Mouse (Mus musculus) 3T3-L1 (cell line): ENCODE results near the gene Nab1.

Experiments used
- DNase-seq: peaks from one replicate; pipeline ENCODE4 v3.0.0-alpha.2; 2015; ENCODE audit warnings: low read depth, low spot score

Nab1 gene

DNA sequence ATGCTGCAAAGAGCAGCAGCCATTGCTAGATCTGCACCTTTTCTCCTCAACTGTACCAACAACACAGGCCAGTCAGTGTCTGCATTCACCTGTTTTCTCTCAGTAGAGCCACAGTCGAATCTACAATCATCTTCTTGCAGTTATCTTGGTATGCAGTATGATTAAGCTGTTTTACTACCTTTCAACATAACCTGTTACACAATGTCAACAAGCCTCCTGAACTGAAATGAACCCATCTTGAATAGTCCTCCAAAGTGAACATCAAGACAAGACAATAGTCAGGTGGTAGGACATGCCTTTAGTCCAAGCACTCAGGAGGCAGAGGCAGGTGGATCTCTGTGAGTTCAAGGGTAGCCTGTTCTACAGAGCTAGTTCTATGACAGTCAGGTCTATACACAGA, 26.2 kb downstream of the Nab1 start:
- DNase-seq, result no peak

GRCm38 (mm10) chr1:52470811-52471489, 29.5 kb downstream of the Nab1 start:
- DNase-seq, result no peak

DNA sequence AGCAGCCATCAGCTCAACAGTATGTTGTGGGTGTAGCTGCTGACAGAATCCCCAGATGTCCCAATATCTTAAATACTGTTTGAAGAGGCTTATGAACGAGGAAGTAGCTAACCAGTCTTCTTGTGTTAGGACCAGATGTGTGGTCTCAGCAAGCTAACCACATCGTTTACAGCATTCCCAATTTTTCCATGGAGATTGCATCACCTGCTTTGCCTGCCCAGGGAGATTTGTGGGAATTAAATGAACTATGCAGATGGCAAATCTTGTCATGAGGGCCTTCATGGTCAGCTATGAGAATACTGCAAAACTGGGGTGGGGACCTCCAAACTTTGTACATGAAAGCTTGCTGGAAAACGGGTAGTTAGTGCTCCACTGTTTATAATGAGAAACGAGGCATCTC, 30.2 kb downstream of the Nab1 start:
- peak; percentile 10 for DNase-seq

DNA sequence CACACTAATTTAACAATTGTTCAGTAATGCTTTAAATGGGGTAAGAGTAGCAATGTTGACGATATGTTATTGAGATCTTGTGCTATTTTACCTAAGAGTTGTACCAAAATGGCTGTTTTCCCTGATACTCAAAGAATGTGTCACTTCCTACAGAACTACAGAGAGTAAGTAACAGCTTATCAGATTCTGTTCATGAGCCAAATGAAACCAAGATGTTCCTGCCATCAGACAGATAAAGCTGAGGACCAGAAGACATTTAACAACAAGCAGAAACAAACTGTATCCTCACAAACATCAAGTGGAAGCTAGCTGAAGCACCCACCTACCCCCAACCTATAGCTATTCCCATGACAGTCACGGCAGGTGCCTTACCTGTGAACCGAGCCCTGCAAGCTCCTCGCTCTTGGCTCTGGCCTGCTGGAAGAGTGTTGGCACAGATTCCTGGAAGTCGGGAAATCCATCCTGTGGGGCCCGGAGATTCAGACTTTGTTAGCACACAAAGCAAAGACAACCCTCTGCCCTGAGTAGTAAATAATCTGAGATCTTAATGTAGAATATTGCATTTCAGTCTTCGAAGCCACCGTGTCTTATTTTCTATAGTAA, 33.9 kb downstream of the Nab1 start:
- DNase-seq, result no peak

DNA sequence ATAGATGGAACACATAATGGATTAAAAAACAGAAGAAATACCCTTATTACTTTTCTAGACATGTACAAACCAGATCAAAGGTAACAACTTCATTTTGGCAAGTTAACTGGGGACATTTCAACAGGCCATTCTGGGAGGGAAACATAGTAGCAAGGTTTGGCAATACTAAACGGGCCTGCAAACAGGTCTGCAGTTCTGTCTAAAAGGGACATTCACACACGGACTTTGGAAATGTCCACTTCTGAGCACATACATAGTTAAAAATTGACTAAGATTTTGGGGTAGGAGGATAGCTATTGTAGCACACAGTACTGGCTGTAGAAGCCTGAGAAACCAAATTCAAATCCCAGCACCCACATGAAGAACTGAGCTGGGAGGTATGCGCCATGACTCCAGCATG, 34.6 kb downstream of the Nab1 start:
- DNase-seq, result no peak

GRCm38 (mm10) chr1:52465264-52465663, 35.2 kb downstream of the Nab1 start:
- no peak for DNase-seq

DNA sequence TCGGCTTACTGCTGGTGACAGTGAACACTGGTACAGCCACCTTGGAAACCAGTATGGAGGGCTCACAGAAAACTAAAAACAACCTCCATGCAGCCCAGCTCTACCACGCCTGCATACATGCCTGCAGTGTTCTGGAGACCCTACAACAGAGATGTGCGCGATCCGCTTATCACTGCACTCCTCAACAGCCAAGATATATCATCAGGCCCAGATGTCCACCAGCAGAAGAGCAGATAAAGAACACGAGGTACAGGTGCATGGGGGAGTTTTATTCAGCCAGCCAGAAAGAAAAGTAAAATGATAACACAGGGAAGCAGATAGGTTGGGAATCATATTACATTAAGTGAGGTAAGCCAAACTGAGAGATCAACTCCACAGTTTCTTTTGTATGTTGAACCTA, 37.2 kb downstream of the Nab1 start:
- no peak for DNase-seq

DNA sequence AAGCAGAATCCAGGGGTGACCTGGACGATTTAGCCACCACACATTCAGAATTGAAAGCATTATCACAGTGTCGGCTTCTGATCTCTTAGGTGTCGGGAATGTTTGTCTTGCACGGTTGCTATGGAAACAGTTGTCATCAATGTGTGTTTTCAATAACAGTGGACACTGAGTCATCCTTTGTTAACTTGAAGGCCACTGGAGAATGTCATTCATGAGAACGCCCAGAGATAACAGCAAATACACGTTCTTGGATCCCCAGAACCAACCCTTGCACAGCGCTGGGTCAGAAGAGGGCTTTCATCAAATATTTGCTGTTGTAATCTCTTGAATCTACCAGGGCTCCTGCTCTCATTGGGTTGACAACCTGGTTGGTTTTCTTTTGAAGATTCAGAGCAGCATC, 43.9 kb downstream of the Nab1 start:
- no peak for DNase-seq

DNA sequence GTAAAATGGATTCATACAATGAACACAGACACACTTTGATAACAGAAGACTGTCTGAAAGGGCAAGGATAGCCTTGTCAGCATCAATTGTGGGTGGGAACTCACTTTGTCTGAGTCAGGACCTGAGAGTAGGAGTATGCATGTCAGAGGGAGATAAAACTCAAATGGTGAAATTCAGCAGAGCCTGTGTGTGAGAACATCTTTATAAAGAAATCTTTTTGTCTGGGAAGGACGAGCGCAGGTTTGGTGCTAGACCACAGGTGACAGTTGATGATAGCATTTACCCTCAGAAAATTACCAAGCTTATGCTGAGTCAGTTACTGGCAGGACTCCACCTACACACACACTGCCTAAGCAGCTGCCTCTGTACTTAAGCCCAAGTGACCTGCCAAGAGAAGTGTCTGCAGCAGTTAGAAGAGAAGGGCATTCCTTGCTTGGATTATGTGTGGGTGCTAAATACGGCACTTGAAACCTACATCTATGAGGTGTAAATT, 45.9 kb downstream of the Nab1 start:
- peak; percentile 79 for DNase-seq

- no peak for DNase-seq
Observed at GRCm38 (mm10) chr1:52451360-52451759, 49.1 kb downstream of the Nab1 start.

- DNase-seq, result no peak
Observed at GRCm38 (mm10) chr1:52435856-52436255, 64.6 kb downstream of the Nab1 start.

DNA sequence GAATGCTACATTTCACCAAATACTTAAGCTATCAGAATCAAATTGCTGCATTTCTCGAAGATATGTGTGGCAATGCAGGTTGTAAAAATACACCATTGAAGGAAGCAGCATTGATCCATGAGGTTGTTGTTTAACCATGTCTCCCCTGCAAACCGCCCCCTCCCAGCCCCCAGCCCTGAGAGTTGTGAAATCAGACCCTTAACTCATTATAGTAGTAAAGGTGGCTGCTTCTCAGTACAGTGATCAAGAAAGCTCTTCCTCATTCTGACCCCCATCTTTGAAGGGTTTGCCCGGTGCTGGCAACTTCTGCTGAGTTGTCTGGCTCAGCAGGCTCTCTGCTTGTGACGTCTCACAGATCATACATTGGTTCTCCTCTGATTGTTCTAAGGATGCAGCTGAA, 66.4 kb downstream of the Nab1 start:
- DNase-seq, result no peak

- DNase-seq, result no peak
Observed at GRCm38 (mm10) chr1:52431806-52432205, 68.7 kb downstream of the Nab1 start.

- DNase-seq, result no peak
Observed at GRCm38 (mm10) chr1:52430606-52431005, 69.9 kb downstream of the Nab1 start.

DNA sequence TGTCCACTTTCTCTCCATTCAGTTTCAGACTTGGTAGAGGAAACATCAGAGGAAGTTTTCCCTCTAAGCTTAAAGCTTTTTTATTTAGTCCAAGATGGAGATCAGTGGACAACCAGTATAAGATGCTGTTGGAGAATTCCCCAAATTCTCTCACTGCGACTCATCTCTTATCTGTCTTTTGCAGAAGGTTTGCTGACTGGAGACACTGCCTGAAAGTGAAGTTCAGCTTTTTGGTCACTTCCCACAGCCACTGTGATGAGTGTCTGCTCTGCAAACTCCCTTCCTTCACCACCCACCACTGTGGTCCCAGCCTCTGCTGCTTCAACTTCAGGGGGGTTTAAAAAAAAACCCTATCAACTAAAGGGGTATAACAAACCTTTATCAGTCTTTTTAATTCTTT, 70.4 kb downstream of the Nab1 start:
- DNase-seq, result peak; percentile 90

DNA sequence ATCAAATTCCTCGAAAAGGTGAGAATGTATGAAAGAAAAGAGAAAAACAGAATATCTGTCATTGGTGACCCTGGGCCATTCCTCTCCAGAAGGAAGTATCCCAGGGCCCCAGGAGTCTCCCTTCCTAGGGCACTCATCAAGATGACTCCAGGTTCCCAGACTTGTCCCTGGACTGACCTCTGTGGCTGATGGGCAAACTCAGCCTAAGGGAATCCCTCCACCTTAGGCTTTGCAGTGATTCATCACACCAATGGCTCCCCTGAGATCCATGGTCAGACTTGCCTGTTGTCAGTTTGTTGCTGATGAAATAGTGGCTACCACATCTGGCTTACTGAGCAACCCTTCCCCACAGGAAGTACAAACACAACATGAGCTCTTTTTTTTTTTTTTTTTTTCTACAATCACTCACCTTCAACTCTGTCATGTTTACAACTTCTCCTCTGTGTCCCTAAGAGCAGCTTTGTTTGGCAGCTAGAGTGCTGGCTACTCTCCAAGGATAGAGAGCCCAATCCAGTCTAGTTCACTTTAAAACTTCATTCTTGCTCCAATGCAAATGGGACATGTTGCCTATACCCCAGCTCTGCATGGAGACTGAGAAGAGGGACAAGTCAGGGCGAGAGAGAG, 72.5 kb downstream of the Nab1 start:
- peak; percentile 97 for DNase-seq

DNA sequence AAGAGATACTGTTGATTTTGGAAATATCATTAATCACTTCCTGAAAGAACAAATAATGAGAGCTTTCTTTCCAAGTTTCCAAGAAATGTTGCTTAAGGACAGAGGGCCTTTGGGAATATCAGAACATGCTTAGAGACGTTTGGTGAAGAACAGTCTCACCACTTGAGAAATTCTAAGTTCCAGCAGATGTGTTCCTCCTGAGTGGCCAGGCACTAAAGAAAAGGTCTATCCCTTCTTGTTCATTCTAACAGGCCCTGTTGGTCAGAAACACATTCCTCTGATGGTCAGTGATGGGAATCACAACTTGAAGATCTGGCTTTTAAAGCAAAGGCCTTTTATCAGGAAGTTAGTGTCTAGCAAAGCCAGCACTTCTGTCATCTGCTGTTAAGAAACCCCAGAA, 76.6 kb downstream of the Nab1 start:
- DNase-seq, result no peak

GRCm38 (mm10) chr1:52423057-52423456, 77.4 kb downstream of the Nab1 start:
- peak; percentile 13 for DNase-seq

- DNase-seq, result no peak
Observed at GRCm38 (mm10) chr1:52422137-52422536, 78.3 kb downstream of the Nab1 start.

GRCm38 (mm10) chr1:52421623-52422022, 78.9 kb downstream of the Nab1 start:
- DNase-seq, result no peak

- DNase-seq, result no peak
Observed at GRCm38 (mm10) chr1:52419088-52419819, 81.2 kb downstream of the Nab1 start.
